Mouse (Mus musculus): ENCODE data around the gene Cox6b2. TPM values are rescaled to one million over a fixed set of nuclear protein-coding genes. Genes with fewer than 3 reads are reported as not detected.
A peak's percentile ranks its signal among the peaks of the same experiment; 100 is the strongest.

Cox6b2 gene
- polyA plus RNA-seq, 1 experiment from 2014 or later: 36.6 TPM

GRCm38 (mm10) chr7:4788499-4789435 lies 35.9 kb upstream of the Cox6b2 start:
- peaks cover 8% of the 10 kb centered on the region for H3K4me1 ChIP-seq (ENCODE audit: control insufficient read depth, insufficient read depth, low read length)
- peak overlapping the region; percentile 35; the same call in 1 of the 2 replicates for H3K27ac ChIP-seq (ENCODE audit: low read depth, low read length)
- H3K36me3 ChIP-seq (ENCODE audit: control insufficient read depth, insufficient read depth, low read length): no peaks in the 10 kb centered on the region; the same call in 1 of the 2 replicates
- H3K4me3 ChIP-seq (ENCODE audit: low read depth, low read length): peak overlapping the region; percentile 51
- H3K9me3 ChIP-seq (ENCODE audit: control insufficient read depth, low read length): no peaks in the 10 kb centered on the region
- DNase-seq (ENCODE audit: low spot score, missing footprints) (peak; percentile 97), ATAC-seq (ENCODE audit: low FRiP score) (peak; percentile 61)
- H3K4me2 ChIP-seq: peak overlapping the region; percentile 84
- H3K9ac ChIP-seq (ENCODE audit: low read length): peak overlapping the region; percentile 83
- H3K27me3 ChIP-seq (ENCODE audit: control insufficient read depth, insufficient read depth, low read length): peaks cover 11% of the 10 kb centered on the region; the same call in 1 of the 2 replicates
- 2% methylated on average over 63 of the region's 64 CpGs for WGBS

GRCm38 (mm10) chr7:4783667-4784268 lies 30.9 kb upstream of the Cox6b2 start:
- WGBS: 86% methylated on average over 14 of the region's 14 CpGs
- Histone ChIP-seq H3K27me3 (ENCODE audit: control insufficient read depth, insufficient read depth, low read length) (peaks cover 11% of the 10 kb centered on the region; the same call in 1 of the 2 replicates), H3K4me3 (ENCODE audit: low read depth, low read length) (no peak overlapping the region), H3K27ac (ENCODE audit: low read depth, low read length) (no peak overlapping the region), H3K9ac (ENCODE audit: low read length) (no peak overlapping the region), H3K4me2 (no peak overlapping the region), H3K36me3 (ENCODE audit: control insufficient read depth, insufficient read depth, low read length) (no peaks in the 10 kb centered on the region), H3K4me1 (ENCODE audit: control insufficient read depth, insufficient read depth, low read length) (peaks cover 5% of the 10 kb centered on the region), H3K9me3 (ENCODE audit: control insufficient read depth, low read length) (no peaks in the 10 kb centered on the region)
- DNase-seq (ENCODE audit: low spot score, missing footprints): no peak
- no peak for ATAC-seq (ENCODE audit: low FRiP score)

GRCm38 (mm10) chr7:4782759-4783158 lies 29.9 kb upstream of the Cox6b2 start, which contains the start of the genes Il11 and Tmem190:
Gene Il11 (minus strand): TSS chr7:4782859.
Gene Tmem190 (plus strand): TSS chr7:4782937.
- WGBS: 75% methylated on average over 2 of the region's 2 CpGs
- H3K27ac ChIP-seq (ENCODE audit: low read depth, low read length): no peak within 1 kb of the TSS
- DNase-seq (ENCODE audit: low spot score, missing footprints): no peak

GRCm38 (mm10) chr7:4782130-4782529 lies 29.2 kb upstream of the Cox6b2 start:
- DNase-seq (ENCODE audit: low spot score, missing footprints): no peak
- H3K4me2 ChIP-seq: no peak overlapping the region
- H3K4me1 ChIP-seq (ENCODE audit: control insufficient read depth, insufficient read depth, low read length): peaks cover 5% of the 10 kb centered on the region
- no peak overlapping the region for H3K27ac ChIP-seq (ENCODE audit: low read depth, low read length)
- no peak for ATAC-seq (ENCODE audit: low FRiP score)
- peaks cover 22% of the 10 kb centered on the region for H3K27me3 ChIP-seq (ENCODE audit: control insufficient read depth, insufficient read depth, low read length)
- no peaks in the 10 kb centered on the region for H3K9me3 ChIP-seq (ENCODE audit: control insufficient read depth, low read length)
- H3K9ac ChIP-seq (ENCODE audit: low read length): no peak overlapping the region
- H3K4me3 ChIP-seq (ENCODE audit: low read depth, low read length): no peak overlapping the region
- WGBS: 51% methylated on average over 3 of the region's 3 CpGs
- H3K36me3 ChIP-seq (ENCODE audit: control insufficient read depth, insufficient read depth, low read length): no peaks in the 10 kb centered on the region

More at GRCm38 (mm10) chr7:4782759-4783158, 29.9 kb upstream of the Cox6b2 start, which contains the start of the genes Il11 and Tmem190:
- Histone ChIP-seq H3K4me2 (no peak within 1 kb of the TSS), H3K27me3 (ENCODE audit: control insufficient read depth, insufficient read depth, low read length) (peaks cover 16% of the 10 kb centered on the region), H3K4me1 (ENCODE audit: control insufficient read depth, insufficient read depth, low read length) (0 out of 2 replicates have a peak, but pooled peaks cover 1% of the 10 kb centered on the region), H3K9ac (ENCODE audit: low read length) (no peak within 1 kb of the TSS), H3K36me3 (ENCODE audit: control insufficient read depth, insufficient read depth, low read length) (no peaks in the 10 kb centered on the region), H3K9me3 (ENCODE audit: control insufficient read depth, low read length) (no peaks in the 10 kb centered on the region), H3K4me3 (ENCODE audit: low read depth, low read length) (no peak within 1 kb of the TSS)
- no peak for ATAC-seq (ENCODE audit: low FRiP score)

GRCm38 (mm10) chr7:4779921-4780320 lies 27.0 kb upstream of the Cox6b2 start:
- Histone ChIP-seq H3K27me3 (ENCODE audit: control insufficient read depth, insufficient read depth, low read length) (peaks cover 37% of the 10 kb centered on the region), H3K9me3 (ENCODE audit: control insufficient read depth, low read length) (no peaks in the 10 kb centered on the region), H3K36me3 (ENCODE audit: control insufficient read depth, insufficient read depth, low read length) (no peaks in the 10 kb centered on the region), H3K4me2 (no peak overlapping the region), H3K4me3 (ENCODE audit: low read depth, low read length) (no peak overlapping the region), H3K4me1 (ENCODE audit: control insufficient read depth, insufficient read depth, low read length) (peaks cover 9% of the 10 kb centered on the region), H3K27ac (ENCODE audit: low read depth, low read length) (no peak overlapping the region), H3K9ac (ENCODE audit: low read length) (no peak overlapping the region)
- WGBS: 49% methylated on average over 5 of the region's 5 CpGs
- no peak for DNase-seq (ENCODE audit: low spot score, missing footprints)
- no peak for ATAC-seq (ENCODE audit: low FRiP score)

GRCm38 (mm10) chr7:4777851-4778637 lies 25.1 kb upstream of the Cox6b2 start:
- Histone ChIP-seq H3K4me1 (ENCODE audit: control insufficient read depth, insufficient read depth, low read length) (peaks cover 9% of the 10 kb centered on the region), H3K9me3 (ENCODE audit: control insufficient read depth, low read length) (no peaks in the 10 kb centered on the region), H3K9ac (ENCODE audit: low read length) (no peak overlapping the region), H3K36me3 (ENCODE audit: control insufficient read depth, insufficient read depth, low read length) (no peaks in the 10 kb centered on the region), H3K27me3 (ENCODE audit: control insufficient read depth, insufficient read depth, low read length) (peaks cover 37% of the 10 kb centered on the region), H3K4me2 (no peak overlapping the region), H3K27ac (ENCODE audit: low read depth, low read length) (no peak overlapping the region), H3K4me3 (ENCODE audit: low read depth, low read length) (no peak overlapping the region)
- no peak for DNase-seq (ENCODE audit: low spot score, missing footprints)
- ATAC-seq (ENCODE audit: low FRiP score): peak; percentile 31; the same call in 1 of the 2 replicates
- WGBS: 5% methylated on average over 20 of the region's 20 CpGs

- Histone ChIP-seq H3K27me3 (ENCODE audit: control insufficient read depth, insufficient read depth, low read length) (peaks cover 37% of the 10 kb centered on the region), H3K9me3 (ENCODE audit: control insufficient read depth, low read length) (no peaks in the 10 kb centered on the region), H3K9ac (ENCODE audit: low read length) (peak overlapping the region; percentile 42), H3K36me3 (ENCODE audit: control insufficient read depth, insufficient read depth, low read length) (no peaks in the 10 kb centered on the region), H3K4me1 (ENCODE audit: control insufficient read depth, insufficient read depth, low read length) (peaks cover 9% of the 10 kb centered on the region), H3K27ac (ENCODE audit: low read depth, low read length) (no peak overlapping the region), H3K4me2 (peak overlapping the region; percentile 42), H3K4me3 (ENCODE audit: low read depth, low read length) (peak overlapping the region; percentile 22)
- ATAC-seq (ENCODE audit: low FRiP score) (peak; percentile 86), DNase-seq (ENCODE audit: low spot score, missing footprints) (peak; percentile 95)
- WGBS: under 1% methylated on average over 34 of the region's 56 CpGs
Observed at GRCm38 (mm10) chr7:4776861-4777830, 24.3 kb upstream of the Cox6b2 start.

- Histone ChIP-seq H3K9me3 (ENCODE audit: control insufficient read depth, low read length) (no peaks in the 10 kb centered on the region), H3K9ac (ENCODE audit: low read length) (no peak overlapping the region), H3K27ac (ENCODE audit: low read depth, low read length) (no peak overlapping the region), H3K36me3 (ENCODE audit: control insufficient read depth, insufficient read depth, low read length) (no peaks in the 10 kb centered on the region), H3K4me2 (no peak overlapping the region), H3K4me1 (ENCODE audit: control insufficient read depth, insufficient read depth, low read length) (peaks cover 9% of the 10 kb centered on the region), H3K27me3 (ENCODE audit: control insufficient read depth, insufficient read depth, low read length) (peaks cover 37% of the 10 kb centered on the region), H3K4me3 (ENCODE audit: low read depth, low read length) (no peak overlapping the region)
- no peak for ATAC-seq (ENCODE audit: low FRiP score)
- WGBS: 51% methylated on average over 10 of the region's 10 CpGs
- no peak for DNase-seq (ENCODE audit: low spot score, missing footprints)
Observed at GRCm38 (mm10) chr7:4776131-4776530, 23.2 kb upstream of the Cox6b2 start.

All from midbrain, embryonic 11.5 days (tissue).